Mouse (Mus musculus) embryonic facial prominence, embryonic 10.5 days (tissue): ENCODE measurements around the gene Krtap3-1. TPM values are rescaled to one million over a fixed set of nuclear protein-coding genes. Genes with fewer than 3 reads are reported as not detected.

Source experiments
- DNase-seq: peaks from one replicate; pipeline ENCODE4 v3.0.0-alpha.2; 2017; ENCODE audit warnings: low spot score
- H3K27ac ChIP-seq: fragments of 300-500 bp; sonication (generic); replicated peaks from 2 replicates; pipeline ENCODE4 v1.5.1; 2016; ENCODE audit warnings: mild to moderate bottlenecking
- H3K27me3 ChIP-seq: fragments of 300-500 bp; sonication (generic); replicated peaks from 2 replicates; pipeline ENCODE4 v1.6.1; 2016; ENCODE audit warnings: low read depth, mild to moderate bottlenecking; ENCODE audit not compliant: poor library complexity, severe bottlenecking
- H3K36me3 ChIP-seq: fragments of 300-500 bp; sonication (generic); replicated peaks from 2 replicates; pipeline ENCODE4 v1.6.1; 2016; ENCODE audit warnings: mild to moderate bottlenecking, moderate library complexity
- H3K4me1 ChIP-seq: fragments of 300-500 bp; sonication (generic); 2 replicates; pipeline ENCODE4 v1.6.1; 2016
- H3K4me3 ChIP-seq: fragments of 300-500 bp; sonication (generic); 2 replicates; pipeline ENCODE4 v1.5.1; 2016; ENCODE audit warnings: mild to moderate bottlenecking, moderate library complexity
- H3K9me3 ChIP-seq: fragments of 300-500 bp; sonication (generic); 2 replicates; pipeline ENCODE4 v1.6.1; 2016; ENCODE audit warnings: mild to moderate bottlenecking
- WGBS: fragments of 180-500 bp; shearing (Covaris S2); methylation state at CpG from one replicate; pipeline ENCODE4 v1.1.7; 2016; 5-methylcytosine and 5-hydroxymethylcytosine counted together
- polyA plus RNA-seq: library from polyadenylated mRNA; unstranded; fragments of >200 nt; fragmentation: Nextera tagmentation; extraction: Ambion mirVana; gene quantifications from 2 replicates; pipeline ENCODE4 v1.2.1, GENCODE M21; 2016

The Krtap3-1 gene
- polyA plus RNA-seq, 1 experiment from 2014 or later, result not detected

- Histone ChIP-seq H3K4me1 (no peaks in the 10 kb centered on the region), H3K9me3 (no peaks in the 10 kb centered on the region), H3K27me3 (no peaks in the 10 kb centered on the region), H3K4me3 (no peak overlapping the region), H3K27ac (no peak overlapping the region), H3K36me3 (no peaks in the 10 kb centered on the region)
- 63% methylated on average over 4 of the region's 4 CpGs for WGBS
- DNase-seq, result no peak
Measured at GRCm38 (mm10) chr11:99573164-99573563, 6.7 kb upstream of the Krtap3-1 start.

- 81% methylated on average over 6 of the region's 6 CpGs for WGBS
- Histone ChIP-seq H3K4me1 (no peaks in the 10 kb centered on the region), H3K9me3 (no peaks in the 10 kb centered on the region), H3K27me3 (no peaks in the 10 kb centered on the region), H3K27ac (no peak overlapping the region), H3K4me3 (no peak overlapping the region), H3K36me3 (no peaks in the 10 kb centered on the region)
- no peak for DNase-seq
Measured at GRCm38 (mm10) chr11:99562580-99562979, 3.9 kb downstream of the Krtap3-1 start.

- Histone ChIP-seq H3K27me3 (no peaks in the 10 kb centered on the region), H3K27ac (no peak within 1 kb of the TSS), H3K4me3 (no peak within 1 kb of the TSS), H3K36me3 (no peaks in the 10 kb centered on the region), H3K9me3 (no peaks in the 10 kb centered on the region), H3K4me1 (no peaks in the 10 kb centered on the region)
- WGBS, result 92% methylated on average over 9 of the region's 9 CpGs
- DNase-seq, result no peak
Measured at GRCm38 (mm10) chr11:99559366-99559765, 7.1 kb downstream of the Krtap3-1 start, which contains the start of gene Gm11939. TSS of gene Gm11939 (minus strand) at chr11:99559466.

- DNase-seq, result no peak
- H3K9me3 ChIP-seq, result no peaks in the 10 kb centered on the region
- no peak overlapping the region for H3K27ac ChIP-seq
- H3K36me3 ChIP-seq, result no peaks in the 10 kb centered on the region
- no peaks in the 10 kb centered on the region for H3K27me3 ChIP-seq
- H3K4me1 ChIP-seq, result no peaks in the 10 kb centered on the region
- no peak overlapping the region for H3K4me3 ChIP-seq
- WGBS, result 84% methylated on average over 3 of the region's 3 CpGs
Measured at GRCm38 (mm10) chr11:99557976-99558745, 8.3 kb downstream of the Krtap3-1 start.

- DNase-seq, result no peak
- Histone ChIP-seq H3K36me3 (no peaks in the 10 kb centered on the region), H3K27me3 (no peaks in the 10 kb centered on the region), H3K27ac (no peak within 1 kb of the TSS), H3K4me3 (no peak within 1 kb of the TSS), H3K9me3 (no peaks in the 10 kb centered on the region), H3K4me1 (no peaks in the 10 kb centered on the region)
- 82% methylated on average over 2 of the region's 2 CpGs for WGBS
Measured at GRCm38 (mm10) chr11:99556753-99557152, 9.7 kb downstream of the Krtap3-1 start, which contains the start of gene Krtap3-2. TSS of gene Krtap3-2 (minus strand) at chr11:99556853.

GRCm38 (mm10) chr11:99556195-99556594 lies 10.2 kb downstream of the Krtap3-1 start:
- 89% methylated on average over 2 of the region's 2 CpGs for WGBS
- H3K27me3 ChIP-seq, result no peaks in the 10 kb centered on the region

GRCm38 (mm10) chr11:99550765-99551164 lies 15.7 kb downstream of the Krtap3-1 start, which contains the start of gene Krtap3-3:
TSS of gene Krtap3-3 (minus strand) at chr11:99550865.
- Histone ChIP-seq H3K27me3 (no peaks in the 10 kb centered on the region), H3K27ac (no peak within 1 kb of the TSS), H3K9me3 (no peaks in the 10 kb centered on the region), H3K4me3 (no peak within 1 kb of the TSS), H3K4me1 (no peaks in the 10 kb centered on the region), H3K36me3 (no peaks in the 10 kb centered on the region)
- DNase-seq, result no peak
- WGBS, result 71% methylated on average over 4 of the region's 4 CpGs

More at GRCm38 (mm10) chr11:99556195-99556594, 10.2 kb downstream of the Krtap3-1 start:
- Histone ChIP-seq H3K9me3 (no peaks in the 10 kb centered on the region), H3K36me3 (no peaks in the 10 kb centered on the region), H3K4me1 (no peaks in the 10 kb centered on the region), H3K27ac (no peak overlapping the region), H3K4me3 (no peak overlapping the region)
- DNase-seq, result no peak

GRCm38 (mm10) chr11:99547892-99548291 lies 18.5 kb downstream of the Krtap3-1 start:
- no peaks in the 10 kb centered on the region for H3K9me3 ChIP-seq
- no peak for DNase-seq
- H3K27me3 ChIP-seq, result no peaks in the 10 kb centered on the region
- no peak overlapping the region for H3K4me3 ChIP-seq
- H3K27ac ChIP-seq, result no peak overlapping the region
- no peaks in the 10 kb centered on the region for H3K36me3 ChIP-seq
- H3K4me1 ChIP-seq, result no peaks in the 10 kb centered on the region

GRCm38 (mm10) chr11:99539721-99540120 lies 26.7 kb downstream of the Krtap3-1 start:
- H3K27me3 ChIP-seq, result no peaks in the 10 kb centered on the region
- peak; percentile 16 for DNase-seq
- H3K4me3 ChIP-seq, result no peak overlapping the region
- H3K27ac ChIP-seq, result no peak overlapping the region
- no peaks in the 10 kb centered on the region for H3K9me3 ChIP-seq
- H3K4me1 ChIP-seq, result peaks cover 6% of the 10 kb centered on the region; the same call in 1 of the 2 replicates
- H3K36me3 ChIP-seq, result no peaks in the 10 kb centered on the region
- WGBS, result 53% methylated on average over 9 of the region's 9 CpGs

GRCm38 (mm10) chr11:99521288-99521860 lies 45.1 kb downstream of the Krtap3-1 start, which contains the start of gene Krt39:
TSS of gene Krt39 (minus strand) at chr11:99521338.
- H3K4me3 ChIP-seq, result no peak within 1 kb of the TSS
- H3K27ac ChIP-seq, result no peak within 1 kb of the TSS
- no peaks in the 10 kb centered on the region for H3K36me3 ChIP-seq
- H3K4me1 ChIP-seq, result no peaks in the 10 kb centered on the region
- WGBS, result 83% methylated on average over 13 of the region's 13 CpGs
- no peaks in the 10 kb centered on the region for H3K9me3 ChIP-seq
- DNase-seq, result no peak
- no peaks in the 10 kb centered on the region for H3K27me3 ChIP-seq

Other genes starting within 250 kb of the Krtap3-1 start
- not detected in 2 replicates for gene Krt25, start 243.7 kb downstream of the Krtap3-1 start, polyA plus RNA-seq
- gene Krt26, start 228.7 kb downstream of the Krtap3-1 start, polyA plus RNA-seq, result 0.06 TPM in 1 of 2 replicates, not detected in the other
- 0.15 TPM in 1 of 2 replicates, not detected in the other for gene Krt27, start 215.5 kb downstream of the Krtap3-1 start, polyA plus RNA-seq
- 0.26 and 0.39 TPM in 2 replicates for gene Krt28, start 191.7 kb downstream of the Krtap3-1 start, polyA plus RNA-seq
- 18.6 and 25.3 TPM in 2 replicates for gene Krt10, start 177.3 kb downstream of the Krtap3-1 start, polyA plus RNA-seq
- gene Krt12, start 144.4 kb downstream of the Krtap3-1 start, polyA plus RNA-seq, result not detected in 2 replicates
- 0.97 and 1.00 TPM in 2 replicates for gene Krt20, start 128.5 kb downstream of the Krtap3-1 start, polyA plus RNA-seq
- gene Krt23, start 73.5 kb downstream of the Krtap3-1 start, polyA plus RNA-seq, result 0.21 and 0.31 TPM in 2 replicates
- not detected in 2 replicates for gene Krt39, start 45.3 kb downstream of the Krtap3-1 start, polyA plus RNA-seq
- gene Krt40, start 23.5 kb downstream of the Krtap3-1 start, polyA plus RNA-seq, result not detected in 2 replicates
- gene Krtap3-3, start 15.8 kb downstream of the Krtap3-1 start, polyA plus RNA-seq, result not detected in 2 replicates
- not detected in 2 replicates for gene Krtap3-2, start 9.8 kb downstream of the Krtap3-1 start, polyA plus RNA-seq
- gene Gm11939, start 7.2 kb downstream of the Krtap3-1 start, polyA plus RNA-seq, result not detected in 2 replicates
- gene Krtap1-5, start 14.4 kb upstream of the Krtap3-1 start, polyA plus RNA-seq, result not detected in 2 replicates
- not detected in 2 replicates for gene Krtap1-4, start 17.0 kb upstream of the Krtap3-1 start, polyA plus RNA-seq
- not detected in 2 replicates for gene Krtap1-3, start 24.7 kb upstream of the Krtap3-1 start, polyA plus RNA-seq
- not detected in 2 replicates for gene Krtap9-3, start 31.5 kb upstream of the Krtap3-1 start, polyA plus RNA-seq
- not detected in 2 replicates for gene Gm11938, start 36.7 kb upstream of the Krtap3-1 start, polyA plus RNA-seq
- gene Gm11937, start 43.6 kb upstream of the Krtap3-1 start, polyA plus RNA-seq, result not detected in 2 replicates
- gene Krtap2-4, start 48.2 kb upstream of the Krtap3-1 start, polyA plus RNA-seq, result not detected in 2 replicates
- not detected in 2 replicates for gene Gm11562, start 53.8 kb upstream of the Krtap3-1 start, polyA plus RNA-seq
- not detected in 2 replicates for gene Krtap4-1, start 61.6 kb upstream of the Krtap3-1 start, polyA plus RNA-seq
- not detected in 2 replicates for gene Krtap4-2, start 68.5 kb upstream of the Krtap3-1 start, polyA plus RNA-seq
- not detected in 2 replicates for gene Krtap4-7, start 77.5 kb upstream of the Krtap3-1 start, polyA plus RNA-seq
- not detected in 2 replicates for gene Gm11555, start 83.6 kb upstream of the Krtap3-1 start, polyA plus RNA-seq
- not detected in 2 replicates for gene Gm11563, start 92.3 kb upstream of the Krtap3-1 start, polyA plus RNA-seq
- not detected in 2 replicates for gene Krtap4-6, start 99.3 kb upstream of the Krtap3-1 start, polyA plus RNA-seq
- gene Gm14190, start 124.1 kb upstream of the Krtap3-1 start, polyA plus RNA-seq, result not detected in 2 replicates
- gene Gm14180, start 167.7 kb upstream of the Krtap3-1 start, polyA plus RNA-seq, result not detected in 2 replicates
- gene Gm11595, start 206.3 kb upstream of the Krtap3-1 start, polyA plus RNA-seq, result not detected in 2 replicates
- gene Krtap4-8, start 214.1 kb upstream of the Krtap3-1 start, polyA plus RNA-seq, result not detected in 2 replicates
- not detected in 2 replicates for gene Krtap4-9, start 218.6 kb upstream of the Krtap3-1 start, polyA plus RNA-seq
- not detected in 2 replicates for gene Gm11596, start 226.8 kb upstream of the Krtap3-1 start, polyA plus RNA-seq
- not detected in 2 replicates for gene Gm11569, start 232.3 kb upstream of the Krtap3-1 start, polyA plus RNA-seq
- not detected in 2 replicates for gene Gm11554, start 237.8 kb upstream of the Krtap3-1 start, polyA plus RNA-seq
- gene Krtap4-13, start 243.3 kb upstream of the Krtap3-1 start, polyA plus RNA-seq, result not detected in 2 replicates
- not detected in 2 replicates for gene Gm11564, start 249.0 kb upstream of the Krtap3-1 start, polyA plus RNA-seq